Mouse (Mus musculus) right cerebral cortex, postnatal 10 days (tissue): ENCODE data around the gene Elf1.

Experiments used
- DNase-seq, 2 experiments: peaks; one replicate each; pipeline ENCODE4 v3.0.0; 2021; ENCODE audit warnings: low spot score in 2 of 2

Elf1 gene

GRCm38 (mm10) chr14:79564784-79565183 lies 83.8 kb downstream of the Elf1 start:
- DNase-seq: no peak

- no peak for DNase-seq
Observed at GRCm38 (mm10) chr14:79573482-79574191, 92.6 kb downstream of the Elf1 start.

GRCm38 (mm10) chr14:79574361-79574760 lies 93.4 kb downstream of the Elf1 start:
- no peak for DNase-seq

- no peak for DNase-seq
Observed at GRCm38 (mm10) chr14:79583526-79584245, 102.7 kb downstream of the Elf1 start.

- no peak for DNase-seq
Observed at GRCm38 (mm10) chr14:79586499-79587138, 105.6 kb downstream of the Elf1 start.

GRCm38 (mm10) chr14:79587139-79587851 lies 106.3 kb downstream of the Elf1 start, which contains the start of gene Sugt1:
Sugt1 (plus strand) TSS chr14:79587691.
- DNase-seq: peak; percentile 98

- no peak for DNase-seq
Observed at GRCm38 (mm10) chr14:79587852-79588229, 106.8 kb downstream of the Elf1 start.

- peak; percentile 34 to 56 for DNase-seq
Observed at GRCm38 (mm10) chr14:79588534-79588951, 107.5 kb downstream of the Elf1 start.

GRCm38 (mm10) chr14:79589401-79589800 lies 108.4 kb downstream of the Elf1 start:
- DNase-seq: no peak

GRCm38 (mm10) chr14:79590916-79591315 lies 109.9 kb downstream of the Elf1 start:
- no peak for DNase-seq

- no peak for DNase-seq
Observed at GRCm38 (mm10) chr14:79591611-79592010, 110.6 kb downstream of the Elf1 start.

- no peak for DNase-seq
Observed at GRCm38 (mm10) chr14:79594069-79594468, 113.1 kb downstream of the Elf1 start.

GRCm38 (mm10) chr14:79596602-79597001 lies 115.6 kb downstream of the Elf1 start:
- no peak for DNase-seq

- DNase-seq: no peak
Observed at GRCm38 (mm10) chr14:79605881-79606280, 124.9 kb downstream of the Elf1 start.

GRCm38 (mm10) chr14:79606392-79606791 lies 125.4 kb downstream of the Elf1 start:
- no peak for DNase-seq

GRCm38 (mm10) chr14:79606867-79607266 lies 125.9 kb downstream of the Elf1 start:
- peak; percentile 38 to 60 for DNase-seq

GRCm38 (mm10) chr14:79607352-79607751 lies 126.4 kb downstream of the Elf1 start:
- DNase-seq: no peak

GRCm38 (mm10) chr14:79608286-79608685 lies 127.3 kb downstream of the Elf1 start:
- DNase-seq: no peak

GRCm38 (mm10) chr14:79617121-79617828 lies 136.3 kb downstream of the Elf1 start:
- DNase-seq: no peak

- DNase-seq: no peak
Observed at GRCm38 (mm10) chr14:79619802-79620201, 138.8 kb downstream of the Elf1 start.

- no peak for DNase-seq
Observed at GRCm38 (mm10) chr14:79621143-79621542, 140.1 kb downstream of the Elf1 start.
